Mouse (Mus musculus) cortical plate, adult 2 months (tissue): ENCODE measurements at regions not wholly inside any gene's neighbourhood (a gene's known extent, or its start where the extent isn't known, plus 50 kb on each side); places are given as distances from the start of the nearest gene placed in this dataset.

Experiments used
- CTCF ChIP-seq: fragments of 200-500 bp; IDR thresholded peaks from 2 replicates; pipeline ENCODE4 v1.5.1; 2011; ENCODE audit warnings: mild to moderate bottlenecking, control low read depth, low read length; ENCODE audit not compliant: insufficient read depth; ENCODE audit errors: extremely low read depth
- POLR2A ChIP-seq: fragments of 200-500 bp; IDR thresholded peaks from 2 replicates; pipeline ENCODE4 v1.6.1; 2011; ENCODE audit warnings: mild to moderate bottlenecking, low read length, control low read depth; ENCODE audit not compliant: insufficient read depth; ENCODE audit errors: extremely low read depth

- TF ChIP-seq CTCF (no peak), POLR2A (no peak)
Observed at GRCm38 (mm10) chr14:33699777-33700438, 110.9 kb downstream of the Ptpn20 start.
